Mouse (Mus musculus) embryonic facial prominence, embryonic 10.5 days (tissue): ENCODE data around the gene Ttn. TPM values are rescaled to one million over a fixed set of nuclear protein-coding genes. Genes with fewer than 3 reads are reported as not detected.

Source experiments
- DNase-seq: peaks from one replicate; pipeline ENCODE4 v3.0.0-alpha.2; 2017; ENCODE audit warnings: low spot score
- H3K27ac ChIP-seq: fragments of 300-500 bp; sonication (generic); replicated peaks from 2 replicates; pipeline ENCODE4 v1.5.1; 2016; ENCODE audit warnings: mild to moderate bottlenecking
- H3K27me3 ChIP-seq: fragments of 300-500 bp; sonication (generic); replicated peaks from 2 replicates; pipeline ENCODE4 v1.6.1; 2016; ENCODE audit warnings: low read depth, mild to moderate bottlenecking; ENCODE audit not compliant: poor library complexity, severe bottlenecking
- H3K36me3 ChIP-seq: fragments of 300-500 bp; sonication (generic); replicated peaks from 2 replicates; pipeline ENCODE4 v1.6.1; 2016; ENCODE audit warnings: mild to moderate bottlenecking, moderate library complexity
- H3K4me1 ChIP-seq: fragments of 300-500 bp; sonication (generic); 2 replicates; pipeline ENCODE4 v1.6.1; 2016
- H3K4me3 ChIP-seq: fragments of 300-500 bp; sonication (generic); 2 replicates; pipeline ENCODE4 v1.5.1; 2016; ENCODE audit warnings: mild to moderate bottlenecking, moderate library complexity
- H3K9me3 ChIP-seq: fragments of 300-500 bp; sonication (generic); 2 replicates; pipeline ENCODE4 v1.6.1; 2016; ENCODE audit warnings: mild to moderate bottlenecking
- WGBS: fragments of 180-500 bp; shearing (Covaris S2); methylation state at CpG from one replicate; pipeline ENCODE4 v1.1.7; 2016; 5-methylcytosine and 5-hydroxymethylcytosine counted together
- polyA plus RNA-seq: library from polyadenylated mRNA; unstranded; fragments of >200 nt; fragmentation: Nextera tagmentation; extraction: Ambion mirVana; gene quantifications from 2 replicates; pipeline ENCODE4 v1.2.1, GENCODE M21; 2016

Gene Ttn
- polyA plus RNA-seq, 1 experiment from 2014 or later, result 0.64 TPM

DNA sequence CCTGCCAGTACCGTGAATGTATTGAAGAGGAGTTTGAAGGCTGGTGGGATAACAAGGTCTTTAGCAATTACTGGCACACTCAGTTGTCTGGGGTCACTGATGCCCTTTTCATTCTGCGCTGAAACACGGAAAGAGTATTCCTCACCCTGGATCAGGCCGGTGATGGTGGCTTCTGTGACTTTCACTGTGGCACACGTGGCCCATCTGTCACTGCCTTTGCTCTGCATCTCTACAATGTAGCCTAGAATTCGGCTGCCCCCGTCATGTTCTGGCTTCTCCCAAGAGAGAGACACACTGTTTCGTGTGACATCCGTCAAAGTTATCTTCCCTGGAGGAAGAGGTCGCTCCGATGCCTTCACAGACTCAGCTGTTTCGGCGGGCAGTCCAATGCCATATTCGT lies 233.7 kb downstream of the Ttn start:
- no peak for DNase-seq
- Histone ChIP-seq H3K9me3 (peaks cover 25% of the 10 kb centered on the region), H3K36me3 (no peaks in the 10 kb centered on the region), H3K4me1 (no peaks in the 10 kb centered on the region), H3K27me3 (no peaks in the 10 kb centered on the region), H3K4me3 (no peak overlapping the region), H3K27ac (no peak overlapping the region)
- 94% methylated on average over 14 of the region's 14 CpGs for WGBS

DNA sequence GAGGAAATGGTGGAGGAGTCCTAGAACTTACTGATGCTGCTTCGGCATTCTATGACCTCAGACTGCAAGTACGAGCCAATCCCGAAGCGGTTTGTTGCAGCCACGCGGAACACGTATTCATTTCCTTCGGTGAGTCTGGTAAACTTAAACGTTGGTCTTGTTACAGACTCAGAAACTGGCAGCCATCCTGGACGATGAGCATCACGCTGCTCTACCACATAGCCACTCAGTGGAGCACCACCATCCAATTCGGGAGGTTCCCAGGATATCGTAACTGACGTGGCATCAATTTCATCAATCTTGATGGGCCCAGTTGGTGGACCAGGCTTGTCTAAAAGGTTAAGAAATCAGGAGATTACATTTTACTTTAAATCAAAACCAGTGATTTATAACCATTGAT lies 262.7 kb downstream of the Ttn start:
- no peak for DNase-seq

DNA sequence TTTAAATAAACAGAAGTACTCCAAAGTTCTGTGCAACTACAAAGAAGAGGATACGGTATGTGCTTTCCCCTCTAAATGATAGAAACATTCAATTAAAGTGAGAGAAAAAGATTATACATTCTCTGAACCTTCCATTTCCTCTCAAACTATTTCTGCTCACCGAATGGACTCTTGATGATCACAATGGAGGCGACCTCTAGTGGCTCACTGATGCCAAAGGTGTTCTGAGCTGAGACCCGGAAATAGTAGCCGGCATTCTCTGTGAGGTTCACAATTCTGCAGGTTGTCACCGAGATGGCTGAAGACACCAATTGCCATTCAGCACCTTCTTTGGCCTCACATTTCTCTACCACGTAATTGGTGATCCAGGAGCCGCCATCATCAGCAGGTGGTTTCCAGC lies 267.4 kb downstream of the Ttn start:
- WGBS, result 71% methylated on average over 8 of the region's 8 CpGs
- Histone ChIP-seq H3K9me3 (peaks cover 17% of the 10 kb centered on the region), H3K4me1 (no peaks in the 10 kb centered on the region), H3K4me3 (no peak overlapping the region), H3K27me3 (no peaks in the 10 kb centered on the region), H3K27ac (no peak overlapping the region), H3K36me3 (peaks cover 19% of the 10 kb centered on the region)
- no peak for DNase-seq

More for the DNA sequence above, 262.7 kb downstream of the Ttn start:
- WGBS, result 96% methylated on average over 14 of the region's 14 CpGs
- no peaks in the 10 kb centered on the region for H3K4me1 ChIP-seq
- H3K4me3 ChIP-seq, result no peak overlapping the region
- no peaks in the 10 kb centered on the region for H3K27me3 ChIP-seq
- no peak overlapping the region for H3K27ac ChIP-seq
- H3K36me3 ChIP-seq, result peaks cover 5% of the 10 kb centered on the region; the same call in 1 of the 2 replicates
- 0 out of 2 replicates have a peak, but pooled peaks cover 6% of the 10 kb centered on the region for H3K9me3 ChIP-seq

- H3K27me3 ChIP-seq, result no peaks in the 10 kb centered on the region
- no peak overlapping the region for H3K4me3 ChIP-seq
- peaks cover 26% of the 10 kb centered on the region for H3K9me3 ChIP-seq
- no peaks in the 10 kb centered on the region for H3K4me1 ChIP-seq
- DNase-seq, result no peak
- 95% methylated on average over 3 of the region's 3 CpGs for WGBS
- H3K27ac ChIP-seq, result no peak overlapping the region
- H3K36me3 ChIP-seq, result peaks cover 31% of the 10 kb centered on the region
These were observed 273.8 kb downstream of the Ttn start for GRCm38 (mm10) chr2:76708512-76708911.

DNA sequence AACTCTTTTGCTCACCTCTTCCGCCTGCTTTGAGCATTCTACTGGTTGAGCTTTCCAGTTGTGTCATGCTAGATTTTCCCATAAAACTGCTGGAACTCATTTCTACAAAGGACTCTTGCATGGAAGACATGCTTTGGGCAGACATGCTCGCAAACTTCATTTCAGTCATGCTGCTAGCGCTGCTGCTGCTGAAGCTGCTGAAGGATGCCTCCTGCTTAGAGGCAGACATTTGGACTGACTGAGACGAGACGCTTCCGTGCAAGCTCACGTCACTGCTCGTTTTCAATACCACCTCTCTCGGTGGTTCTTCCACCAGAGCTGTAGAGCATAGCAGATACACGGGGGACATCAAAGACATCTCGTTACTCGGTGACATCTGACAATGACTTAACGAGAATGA lies 276.7 kb downstream of the Ttn start:
- peaks cover 29% of the 10 kb centered on the region for H3K36me3 ChIP-seq
- WGBS, result 92% methylated on average over 13 of the region's 13 CpGs
- H3K4me3 ChIP-seq, result no peak overlapping the region
- no peaks in the 10 kb centered on the region for H3K27me3 ChIP-seq
- no peak overlapping the region for H3K27ac ChIP-seq
- H3K4me1 ChIP-seq, result no peaks in the 10 kb centered on the region
- DNase-seq, result no peak
- peaks cover 16% of the 10 kb centered on the region for H3K9me3 ChIP-seq

GRCm38 (mm10) chr2:76702751-76703150 lies 279.6 kb downstream of the Ttn start:
- Histone ChIP-seq H3K36me3 (peaks cover 34% of the 10 kb centered on the region), H3K27ac (no peak overlapping the region), H3K27me3 (no peaks in the 10 kb centered on the region), H3K4me1 (no peaks in the 10 kb centered on the region), H3K9me3 (no peaks in the 10 kb centered on the region), H3K4me3 (no peak overlapping the region)
- no peak for DNase-seq
- WGBS, result 86% methylated on average over 5 of the region's 5 CpGs

GRCm38 (mm10) chr2:76702188-76702587 lies 280.2 kb downstream of the Ttn start:
- Histone ChIP-seq H3K27me3 (no peaks in the 10 kb centered on the region), H3K4me3 (no peak overlapping the region), H3K4me1 (no peaks in the 10 kb centered on the region), H3K9me3 (no peaks in the 10 kb centered on the region), H3K27ac (no peak overlapping the region), H3K36me3 (peaks cover 40% of the 10 kb centered on the region)
- 90% methylated on average over 3 of the region's 3 CpGs for WGBS
- DNase-seq, result no peak

GRCm38 (mm10) chr2:76695290-76695689 lies 287.1 kb downstream of the Ttn start:
- no peaks in the 10 kb centered on the region for H3K27me3 ChIP-seq
- 88% methylated on average over 6 of the region's 6 CpGs for WGBS
- peaks cover 96% of the 10 kb centered on the region for H3K36me3 ChIP-seq
- H3K4me1 ChIP-seq, result no peaks in the 10 kb centered on the region
- DNase-seq, result no peak
- H3K4me3 ChIP-seq, result no peak overlapping the region
- no peak overlapping the region for H3K27ac ChIP-seq
- no peaks in the 10 kb centered on the region for H3K9me3 ChIP-seq

DNA sequence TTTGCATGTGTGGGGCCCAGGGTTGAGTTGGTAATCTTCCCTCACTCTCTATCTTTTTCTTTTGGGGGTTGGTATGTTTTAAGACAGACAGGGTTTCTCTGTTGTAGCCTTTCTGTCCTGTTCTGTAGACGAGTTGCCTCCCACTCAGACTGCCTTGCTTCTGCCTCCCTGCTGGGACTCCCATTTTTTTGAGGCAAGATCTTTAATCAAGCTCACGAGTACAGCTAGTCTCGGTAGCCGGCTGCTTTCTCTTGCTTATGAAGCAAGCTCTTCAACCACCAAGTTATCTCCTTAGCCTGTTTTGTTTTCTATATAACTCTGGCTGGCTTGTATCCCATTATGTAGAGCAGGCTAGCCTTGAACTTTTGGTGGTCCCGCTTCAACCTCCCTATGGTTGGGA lies 288.6 kb downstream of the Ttn start:
- 81% methylated on average over 5 of the region's 5 CpGs for WGBS

DNA sequence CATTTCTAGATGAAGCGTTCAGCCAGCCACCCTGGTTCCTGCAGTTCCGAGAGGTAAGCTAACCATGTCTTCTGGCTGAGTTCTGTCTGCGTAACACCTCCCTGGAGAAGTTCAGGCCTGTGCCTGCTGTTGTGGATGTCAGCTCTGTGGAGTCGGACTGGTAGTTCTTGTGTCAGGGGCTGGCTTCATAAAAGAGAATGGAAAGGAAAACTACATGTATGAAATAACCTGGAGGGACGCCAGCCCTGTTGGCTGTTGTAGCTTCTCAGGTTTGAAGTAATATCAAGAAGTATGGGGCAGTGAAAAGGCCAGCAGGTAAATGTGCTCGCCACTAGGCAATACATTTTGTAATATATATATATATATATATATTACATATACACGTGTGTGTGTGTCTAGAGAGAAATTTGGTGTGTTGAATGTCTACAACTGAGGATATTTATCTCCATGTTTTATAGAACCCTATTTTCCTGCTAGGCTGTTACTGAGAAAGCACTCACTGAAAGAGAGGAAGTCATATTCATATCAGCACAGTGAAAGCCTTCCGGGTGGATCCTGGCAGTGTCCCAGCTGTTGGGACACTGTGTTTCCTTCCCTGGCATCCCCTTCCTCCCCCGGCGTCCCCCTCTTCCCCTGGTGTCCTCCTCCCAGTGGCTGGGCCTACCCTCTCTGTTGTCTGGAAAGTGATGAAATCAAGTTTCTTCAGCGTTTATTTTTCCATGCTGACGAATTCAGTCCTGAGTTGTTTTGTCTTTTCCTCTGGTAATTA lies 291.7 kb downstream of the Ttn start:
- Histone ChIP-seq H3K27me3 (no peaks in the 10 kb centered on the region), H3K27ac (no peak overlapping the region), H3K9me3 (no peaks in the 10 kb centered on the region), H3K4me3 (no peak overlapping the region), H3K36me3 (peaks cover 92% of the 10 kb centered on the region), H3K4me1 (peaks cover 4% of the 10 kb centered on the region; the same call in 1 of the 2 replicates)
- WGBS, result 88% methylated on average over 12 of the region's 12 CpGs
- no peak for DNase-seq

More for the DNA sequence above, 288.6 kb downstream of the Ttn start:
- Histone ChIP-seq H3K9me3 (no peaks in the 10 kb centered on the region), H3K4me3 (no peak overlapping the region), H3K36me3 (peaks cover 92% of the 10 kb centered on the region), H3K27me3 (no peaks in the 10 kb centered on the region), H3K4me1 (no peaks in the 10 kb centered on the region), H3K27ac (no peak overlapping the region)
- no peak for DNase-seq

- 56% methylated on average over 7 of the region's 7 CpGs for WGBS
- Histone ChIP-seq H3K4me3 (no peak overlapping the region), H3K27me3 (no peaks in the 10 kb centered on the region), H3K27ac (no peak overlapping the region), H3K9me3 (no peaks in the 10 kb centered on the region), H3K36me3 (peaks cover 91% of the 10 kb centered on the region), H3K4me1 (peaks cover 4% of the 10 kb centered on the region; the same call in 1 of the 2 replicates)
- DNase-seq, result no peak
These were observed 294.2 kb downstream of the Ttn start for GRCm38 (mm10) chr2:76688162-76688561.

GRCm38 (mm10) chr2:76687608-76688007 lies 294.7 kb downstream of the Ttn start:
- no peak overlapping the region for H3K27ac ChIP-seq
- peaks cover 4% of the 10 kb centered on the region; the same call in 1 of the 2 replicates for H3K4me1 ChIP-seq
- WGBS, result 76% methylated on average over 3 of the region's 3 CpGs
- DNase-seq, result no peak
- peaks cover 91% of the 10 kb centered on the region for H3K36me3 ChIP-seq
- no peaks in the 10 kb centered on the region for H3K9me3 ChIP-seq
- no peak overlapping the region for H3K4me3 ChIP-seq
- H3K27me3 ChIP-seq, result no peaks in the 10 kb centered on the region

- Histone ChIP-seq H3K36me3 (peaks cover 91% of the 10 kb centered on the region), H3K27me3 (no peaks in the 10 kb centered on the region), H3K27ac (no peak overlapping the region), H3K4me1 (peaks cover 4% of the 10 kb centered on the region; the same call in 1 of the 2 replicates), H3K9me3 (no peaks in the 10 kb centered on the region), H3K4me3 (no peak overlapping the region)
- WGBS, result 93% methylated on average over 3 of the region's 3 CpGs
- DNase-seq, result no peak
These were observed 295.4 kb downstream of the Ttn start for GRCm38 (mm10) chr2:76686986-76687385.
